Mouse (Mus musculus) retina, postnatal 1 day (tissue): ENCODE measurements at regions not wholly inside any gene's neighbourhood (a gene's known extent, or its start where the extent isn't known, plus 50 kb on each side); places are given as distances from the start of the nearest gene placed in this dataset.

Experiments
- DNase-seq: peaks from one replicate; pipeline ENCODE4 v3.0.0-alpha.2; 2012

GRCm38 (mm10) chr1:137212856-137213255 lies 252.6 kb upstream of the Nr5a2 start:
- DNase-seq: no peak

- no peak for DNase-seq
Observed at GRCm38 (mm10) chr1:137204371-137204770, 244.1 kb upstream of the Nr5a2 start.

GRCm38 (mm10) chr1:137203512-137203911 lies 243.3 kb upstream of the Nr5a2 start:
- no peak for DNase-seq

- no peak for DNase-seq
Observed at GRCm38 (mm10) chr1:137200931-137201330, 240.7 kb upstream of the Nr5a2 start.

- DNase-seq: no peak
Observed at GRCm38 (mm10) chr1:137195962-137196361, 235.7 kb upstream of the Nr5a2 start.

GRCm38 (mm10) chr1:137195065-137195620 lies 234.9 kb upstream of the Nr5a2 start:
- no peak for DNase-seq

GRCm38 (mm10) chr1:137178231-137178630 lies 218.0 kb upstream of the Nr5a2 start:
- DNase-seq: no peak

GRCm38 (mm10) chr1:137176696-137177095 lies 216.4 kb upstream of the Nr5a2 start:
- no peak for DNase-seq

GRCm38 (mm10) chr1:137174081-137174480 lies 213.8 kb upstream of the Nr5a2 start:
- DNase-seq: no peak

- no peak for DNase-seq
Observed at GRCm38 (mm10) chr1:137172128-137172527, 211.9 kb upstream of the Nr5a2 start.

- DNase-seq: no peak
Observed at GRCm38 (mm10) chr1:137171451-137171850, 211.2 kb upstream of the Nr5a2 start.

GRCm38 (mm10) chr1:137147891-137148290 lies 187.6 kb upstream of the Nr5a2 start:
- DNase-seq: no peak

GRCm38 (mm10) chr1:137141879-137142570 lies 181.8 kb upstream of the Nr5a2 start:
- DNase-seq: no peak

GRCm38 (mm10) chr1:137141372-137141771 lies 181.1 kb upstream of the Nr5a2 start:
- no peak for DNase-seq

- peak; percentile 7 for DNase-seq
Observed at GRCm38 (mm10) chr1:137136156-137136555, 175.9 kb upstream of the Nr5a2 start.

GRCm38 (mm10) chr1:137133734-137134133 lies 173.5 kb upstream of the Nr5a2 start:
- DNase-seq: no peak

- DNase-seq: peak; percentile 34
Observed at GRCm38 (mm10) chr1:137130264-137130663, 170.0 kb upstream of the Nr5a2 start.

- peak; percentile 65 for DNase-seq
Observed at GRCm38 (mm10) chr1:137129116-137129515, 168.9 kb upstream of the Nr5a2 start.

GRCm38 (mm10) chr1:137117866-137118265 lies 157.6 kb upstream of the Nr5a2 start:
- no peak for DNase-seq

GRCm38 (mm10) chr1:137106444-137106843 lies 146.2 kb upstream of the Nr5a2 start:
- DNase-seq: no peak

- peak; percentile 67 for DNase-seq
Observed at GRCm38 (mm10) chr1:137091762-137092161, 131.5 kb upstream of the Nr5a2 start.

GRCm38 (mm10) chr1:137088148-137088547 lies 127.9 kb upstream of the Nr5a2 start:
- no peak for DNase-seq

GRCm38 (mm10) chr1:137086766-137087165 lies 126.5 kb upstream of the Nr5a2 start:
- no peak for DNase-seq

GRCm38 (mm10) chr1:137083500-137083899 lies 123.3 kb upstream of the Nr5a2 start:
- DNase-seq: peak; percentile 5
